Mouse (Mus musculus) midbrain, embryonic 14.5 days (tissue): ENCODE measurements around the gene Gm21974. TPM values are rescaled to one million over a fixed set of nuclear protein-coding genes. Genes with fewer than 3 reads are reported as not detected.

Experiments
- ATAC-seq: fragments of 200-750 bp; cut with Nextera tagmentation; 2 replicates; pipeline ENCODE4 v1.8.0; 2017; ENCODE audit warnings: moderate number of reproducible peaks, moderate library complexity; ENCODE audit not compliant: low FRiP score, low TSS enrichment
- DNase-seq: peaks from one replicate; pipeline ENCODE4 v3.0.0-alpha.2; 2015
- H3K27ac ChIP-seq: fragments of 300-500 bp; sonication (generic); replicated peaks from 2 replicates; pipeline ENCODE4 v1.5.1; 2014; ENCODE audit warnings: mild to moderate bottlenecking, low read depth, low read length, moderate library complexity
- H3K27me3 ChIP-seq: fragments of 300-500 bp; sonication (generic); 2 replicates; pipeline ENCODE4 v1.6.1; 2014; ENCODE audit warnings: low read length, control low read depth, mixed read lengths; ENCODE audit not compliant: control insufficient read depth, insufficient read depth
- H3K36me3 ChIP-seq: fragments of 300-500 bp; sonication (generic); 2 replicates; pipeline ENCODE4 v1.6.1; 2014; ENCODE audit warnings: low read length, control low read depth; ENCODE audit not compliant: control insufficient read depth, insufficient read depth
- H3K4me1 ChIP-seq: fragments of 300-500 bp; sonication (generic); 2 replicates; pipeline ENCODE4 v1.6.1; 2014; ENCODE audit warnings: mild to moderate bottlenecking, antibody characterized with exemption, low read length, control low read depth; ENCODE audit not compliant: control insufficient read depth, insufficient read depth
- H3K4me2 ChIP-seq: fragments of 300-500 bp; sonication (generic); 2 replicates; pipeline ENCODE4 v1.6.1; 2014; ENCODE audit warnings: mild to moderate bottlenecking, low read length, moderate library complexity
- H3K4me3 ChIP-seq: fragments of 300-500 bp; sonication (generic); replicated peaks from 2 replicates; pipeline ENCODE4 v1.5.1; 2014; ENCODE audit warnings: low read depth, low read length
- H3K9ac ChIP-seq: fragments of 300-500 bp; sonication (generic); replicated peaks from 2 replicates; pipeline ENCODE4 v1.6.1; 2014; ENCODE audit warnings: mild to moderate bottlenecking, low read length, moderate library complexity
- H3K9me3 ChIP-seq: fragments of 300-500 bp; sonication (generic); 2 replicates; pipeline ENCODE4 v1.6.1; 2016; ENCODE audit warnings: low read length, control low read depth, mixed read lengths; ENCODE audit not compliant: control insufficient read depth
- WGBS: fragments of 180-500 bp; shearing (Covaris S2); extraction: QIAGEN DNeasy Blood & Tissue Kit; methylation state at CpG from one replicate; pipeline ENCODE4 v1.1.7; 2014; 5-methylcytosine and 5-hydroxymethylcytosine counted together
- polyA plus RNA-seq: library from polyadenylated mRNA; unstranded; fragments of >200 nt; fragmentation: Nextera tagmentation; extraction: Ambion mirVana; gene quantifications from 2 replicates; pipeline ENCODE4 v1.2.1, GENCODE M21; 2014

Gm21974 gene
- polyA plus RNA-seq, 1 experiment from 2014 or later = not detected

GRCm38 (mm10) chr7:127837473-127837872, 57.8 kb downstream of the Gm21974 start:
- Histone ChIP-seq H3K9ac (no peak overlapping the region), H3K27ac (no peak overlapping the region), H3K4me2 (no peak overlapping the region), H3K36me3 (no peaks in the 10 kb centered on the region), H3K4me3 (no peak overlapping the region), H3K27me3 (no peaks in the 10 kb centered on the region), H3K9me3 (no peaks in the 10 kb centered on the region), H3K4me1 (peaks cover 5% of the 10 kb centered on the region)
- 90% methylated on average over 5 of the region's 5 CpGs for WGBS
- ATAC-seq (no peak), DNase-seq (no peak)

Other genes with a start within 250 kb of the Gm21974 start
- gene Bcl7c, start 186.5 kb downstream of the Gm21974 start, polyA plus RNA-seq = 47.2 and 54.0 TPM in 2 replicates
- 3.5 and 4.3 TPM in 2 replicates for gene Ctf1, start 182.7 kb downstream of the Gm21974 start, polyA plus RNA-seq
- 0.12 and 0.16 TPM in 2 replicates for gene Ctf2, start 163.3 kb downstream of the Gm21974 start, polyA plus RNA-seq
- gene Fbxl19, start 150.9 kb downstream of the Gm21974 start, polyA plus RNA-seq = 7.4 and 15.2 TPM in 2 replicates
- gene Orai3, start 125.6 kb downstream of the Gm21974 start, polyA plus RNA-seq = 2.9 and 3.4 TPM in 2 replicates
- gene Setd1a, start 118.8 kb downstream of the Gm21974 start, polyA plus RNA-seq = 24.0 and 27.3 TPM in 2 replicates
- not detected in 2 replicates for gene Gm49388, start 109.8 kb downstream of the Gm21974 start, polyA plus RNA-seq
- gene Hsd3b7, start 94.8 kb downstream of the Gm21974 start, polyA plus RNA-seq = 6.0 and 7.1 TPM in 2 replicates
- 8.7 and 11.8 TPM in 2 replicates for gene Stx4a, start 71.2 kb downstream of the Gm21974 start, polyA plus RNA-seq
- 30.8 and 46.9 TPM in 2 replicates for gene Stx1b, start 70.9 kb downstream of the Gm21974 start, polyA plus RNA-seq
- gene Zfp646, start 19.2 kb downstream of the Gm21974 start, polyA plus RNA-seq = 13.2 and 15.5 TPM in 2 replicates
- gene Zfp668, start 18.6 kb downstream of the Gm21974 start, polyA plus RNA-seq = 32.0 and 42.3 TPM in 2 replicates
- 0.80 and 1.1 TPM in 2 replicates for gene Prss53, start 4.5 kb downstream of the Gm21974 start, polyA plus RNA-seq
- gene Vkorc1, start 163 bp upstream of the Gm21974 start, polyA plus RNA-seq = 53.2 and 64.0 TPM in 2 replicates
- gene Bckdk, start 8.6 kb upstream of the Gm21974 start, polyA plus RNA-seq = 66.1 and 77.3 TPM in 2 replicates
- gene Kat8, start 17.1 kb upstream of the Gm21974 start, polyA plus RNA-seq = 44.1 and 51.2 TPM in 2 replicates
- gene Prss8, start 34.6 kb upstream of the Gm21974 start, polyA plus RNA-seq = 0.28 TPM in 1 of 2 replicates, not detected in the other
- 10.4 and 12.0 TPM in 2 replicates for gene Prss36, start 51.3 kb upstream of the Gm21974 start, polyA plus RNA-seq
- gene Fus, start 72.0 kb upstream of the Gm21974 start, polyA plus RNA-seq = 47.9 and 66.9 TPM in 2 replicates
- gene Pycard, start 98.4 kb upstream of the Gm21974 start, polyA plus RNA-seq = 4.4 and 7.5 TPM in 2 replicates
- not detected in 2 replicates for gene Trim72, start 108.5 kb upstream of the Gm21974 start, polyA plus RNA-seq
- gene Itgam, start 167.2 kb upstream of the Gm21974 start, polyA plus RNA-seq = 0.19 and 0.68 TPM in 2 replicates
- not detected in 2 replicates for gene Gm49368, start 167.2 kb upstream of the Gm21974 start, polyA plus RNA-seq
- 0.32 TPM in 1 of 2 replicates, not detected in the other for gene Itgax, start 234.1 kb upstream of the Gm21974 start, polyA plus RNA-seq